In the genomic region with DNA sequence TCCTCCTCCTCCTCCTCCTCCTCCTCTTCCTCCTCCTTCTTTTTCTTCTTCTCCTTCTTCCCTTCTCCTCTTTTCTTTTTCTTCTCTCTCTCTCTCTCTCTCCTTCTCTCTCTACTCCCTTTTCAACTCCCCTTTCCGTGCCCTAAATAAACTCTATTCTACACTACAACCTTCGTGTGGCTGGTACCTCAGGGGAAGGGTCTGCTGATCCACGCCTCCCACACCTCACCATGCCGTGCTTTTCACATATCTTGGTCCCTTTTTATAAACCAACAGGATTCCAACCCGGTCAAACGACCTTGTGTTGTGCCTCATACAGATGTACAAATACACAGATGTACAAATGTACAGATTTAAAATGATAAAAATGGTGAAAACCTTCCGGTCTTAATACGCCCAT, we compare ENCODE assay signal across 8 mouse cellular contexts. TPM values are rescaled to one million over a fixed set of nuclear protein-coding genes. Genes with fewer than 3 reads are reported as not detected.
DNase-seq lines count a peak whose midpoint lies in the region; ATAC-seq lines count a peak whose summit lies in the region.

No protein-coding gene starts in this region.

- H3K4me2 ChIP-seq in forebrain, embryonic 11.5 days (ENCODE audit: low read depth, low read length, severe bottlenecking) = peak overlapping the region; percentile 78
- H3K4me2 ChIP-seq in neural tube, embryonic 15.5 days = peak overlapping the region; percentile 84

- DNase-seq in forebrain, embryonic 11.5 days (ENCODE audit: low spot score) = no peak
- no peak for DNase-seq in limb, embryonic 10.5 days (ENCODE audit: low spot score)
- DNase-seq in layer of hippocampus, postnatal 25 days (ENCODE audit: extremely low spot score in 1 of 2, low spot score in 1 of 2) = no peak
- DNase-seq in kidney, postnatal 25 days = no peak
- DNase-seq in left cerebral cortex, adult 9 months (ENCODE audit: low spot score in 2 of 2) = no peak

- H3K27me3 ChIP-seq in megakaryocyte, embryonic 14.5 days (replicated peaks) = peaks cover 23% of the 10 kb centered on the region
- H3K27me3 ChIP-seq in forebrain, embryonic 11.5 days (ENCODE audit: control insufficient read depth, insufficient read depth, low read length) = peaks cover 41% of the 10 kb centered on the region
- H3K27me3 ChIP-seq in limb, embryonic 10.5 days (ENCODE audit: low read depth, poor library complexity, severe bottlenecking) = peaks cover 46% of the 10 kb centered on the region
- peaks cover 44% of the 10 kb centered on the region for H3K27me3 ChIP-seq in neural tube, embryonic 15.5 days (replicated peaks)

- H3K36me3 ChIP-seq in megakaryocyte, embryonic 14.5 days (replicated peaks; ENCODE audit: low read length) = peaks cover 26% of the 10 kb centered on the region
- H3K36me3 ChIP-seq in forebrain, embryonic 11.5 days (ENCODE audit: control insufficient read depth, insufficient read depth, low read length) = no peaks in the 10 kb centered on the region
- H3K36me3 ChIP-seq in limb, embryonic 10.5 days = peaks cover 20% of the 10 kb centered on the region
- H3K36me3 ChIP-seq in neural tube, embryonic 15.5 days = peaks cover 15% of the 10 kb centered on the region

- H3K9me3 ChIP-seq in megakaryocyte, embryonic 14.5 days = no peaks in the 10 kb centered on the region
- H3K9me3 ChIP-seq in forebrain, embryonic 11.5 days (ENCODE audit: control insufficient read depth, low read length) = no peaks in the 10 kb centered on the region
- H3K9me3 ChIP-seq in limb, embryonic 10.5 days (replicated peaks) = no peaks in the 10 kb centered on the region
- H3K9me3 ChIP-seq in neural tube, embryonic 15.5 days (replicated peaks) = no peaks in the 10 kb centered on the region

- H3K9ac ChIP-seq in forebrain, embryonic 11.5 days (ENCODE audit: low read length) = peak overlapping the region; percentile 45; the same call in 1 of the 2 replicates
- H3K9ac ChIP-seq in neural tube, embryonic 15.5 days (replicated peaks) = peak overlapping the region; percentile 47; the same call in 1 of the 2 replicates

- H3K4me3 ChIP-seq in megakaryocyte, embryonic 14.5 days (replicated peaks) = peak overlapping the region; percentile 99
- peak overlapping the region; percentile 94 for H3K4me3 ChIP-seq in forebrain, embryonic 11.5 days (ENCODE audit: low read depth, low read length)
- H3K4me3 ChIP-seq in limb, embryonic 10.5 days = peak overlapping the region; percentile 100
- H3K4me3 ChIP-seq in neural tube, embryonic 15.5 days (replicated peaks) = peak overlapping the region; percentile 93

- no peak overlapping the region for H3K27ac ChIP-seq in forebrain, embryonic 11.5 days (ENCODE audit: low read depth, low read length)
- peak overlapping the region; percentile 93; the same call in 1 of the 2 replicates for H3K27ac ChIP-seq in limb, embryonic 10.5 days
- H3K27ac ChIP-seq in neural tube, embryonic 15.5 days (replicated peaks) = peak overlapping the region; percentile 45; the same call in 1 of the 2 replicates

- WGBS in forebrain, embryonic 11.5 days = 19% methylated on average over 8 of the region's 8 CpGs
- WGBS in limb, embryonic 10.5 days = 22% methylated on average over 8 of the region's 8 CpGs
- WGBS in neural tube, embryonic 15.5 days = 17% methylated on average over 8 of the region's 8 CpGs

- ATAC-seq in megakaryocyte, adult 5-6 weeks (ENCODE audit: poor library complexity, severe bottlenecking) = no peak; the same call in 1 of the 2 replicates
- no peak for ATAC-seq in forebrain, embryonic 11.5 days (replicated peaks; ENCODE audit: low FRiP score)
- no peak for ATAC-seq in neural tube, embryonic 15.5 days (ENCODE audit: low FRiP score)

- H3K4me1 ChIP-seq in megakaryocyte, embryonic 14.5 days = peaks cover 53% of the 10 kb centered on the region
- H3K4me1 ChIP-seq in forebrain, embryonic 11.5 days (replicated peaks; ENCODE audit: control insufficient read depth, insufficient read depth, low read length) = peaks cover 20% of the 10 kb centered on the region
- H3K4me1 ChIP-seq in limb, embryonic 10.5 days = peaks cover 54% of the 10 kb centered on the region
- peaks cover 41% of the 10 kb centered on the region for H3K4me1 ChIP-seq in neural tube, embryonic 15.5 days

RNA-seq across cellular contexts. Expression of a gene that starts 0.7 kb away (rescaled TPM):
- 5.8 and 20.7 TPM in 2 replicates for polyA plus RNA-seq in megakaryocyte, embryonic 14.5 days (2012; ENCODE audit: insufficient read depth, low replicate concordance)
- total RNA-seq in megakaryocyte, adult 5-6 weeks (2015) = 8.7 and 9.3 TPM in 2 replicates
- total RNA-seq in megakaryocyte, adult 5-6 weeks (2017) = 9.7 and 11.9 TPM in 2 replicates
- polyA plus RNA-seq in forebrain, embryonic 11.5 days (2014; fragmentation: Nextera tagmentation; extraction: Ambion mirVana) = 22.1 and 23.6 TPM in 2 replicates
- 31.4 and 33.9 TPM in 2 replicates for polyA plus RNA-seq in limb, embryonic 10.5 days (2016; fragmentation: Nextera tagmentation; extraction: Ambion mirVana)
- 20.0 and 21.1 TPM in 2 replicates for polyA plus RNA-seq in neural tube, embryonic 15.5 days (2015; fragmentation: Nextera tagmentation; extraction: Ambion mirVana)
- total RNA-seq in layer of hippocampus, postnatal 25 days (2021) = 10 to 100 TPM; 38.9 to 45.1 TPM

RNA-seq across cellular contexts. Expression of a gene that starts 4.9 kb away (rescaled TPM):
- polyA plus RNA-seq in megakaryocyte, embryonic 14.5 days (2012; ENCODE audit: insufficient read depth, low replicate concordance) = not detected in 2 replicates
- not detected in 2 replicates for total RNA-seq in megakaryocyte, adult 5-6 weeks (2015)
- not detected in 2 replicates for total RNA-seq in megakaryocyte, adult 5-6 weeks (2017)
- polyA plus RNA-seq in forebrain, embryonic 11.5 days (2014; fragmentation: Nextera tagmentation; extraction: Ambion mirVana) = 0.53 and 1.0 TPM in 2 replicates
- not detected in 2 replicates for polyA plus RNA-seq in limb, embryonic 10.5 days (2016; fragmentation: Nextera tagmentation; extraction: Ambion mirVana)
- 0.19 and 0.29 TPM in 2 replicates for polyA plus RNA-seq in neural tube, embryonic 15.5 days (2015; fragmentation: Nextera tagmentation; extraction: Ambion mirVana)
- total RNA-seq in layer of hippocampus, postnatal 25 days (2021) = not detected

RNA-seq across cellular contexts. Expression of a gene that starts 22.3 kb away (rescaled TPM):
- polyA plus RNA-seq in megakaryocyte, embryonic 14.5 days (2012; ENCODE audit: insufficient read depth, low replicate concordance) = 0.11 TPM in 1 of 2 replicates, not detected in the other
- total RNA-seq in megakaryocyte, adult 5-6 weeks (2015) = not detected in 2 replicates
- total RNA-seq in megakaryocyte, adult 5-6 weeks (2017) = 0.04 and 1.7 TPM in 2 replicates
- 6.1 and 6.6 TPM in 2 replicates for polyA plus RNA-seq in forebrain, embryonic 11.5 days (2014; fragmentation: Nextera tagmentation; extraction: Ambion mirVana)
- 1.4 and 3.0 TPM in 2 replicates for polyA plus RNA-seq in limb, embryonic 10.5 days (2016; fragmentation: Nextera tagmentation; extraction: Ambion mirVana)
- 17.7 and 20.8 TPM in 2 replicates for polyA plus RNA-seq in neural tube, embryonic 15.5 days (2015; fragmentation: Nextera tagmentation; extraction: Ambion mirVana)
- 1 to 10 TPM; 5.4 to 6.0 TPM for total RNA-seq in layer of hippocampus, postnatal 25 days (2021)

RNA-seq across cellular contexts. Expression of a gene that starts 22.4 kb away (rescaled TPM):
- polyA plus RNA-seq in megakaryocyte, embryonic 14.5 days (2012; ENCODE audit: insufficient read depth, low replicate concordance) = 1.8 and 3.8 TPM in 2 replicates
- not detected in 2 replicates for total RNA-seq in megakaryocyte, adult 5-6 weeks (2015)
- total RNA-seq in megakaryocyte, adult 5-6 weeks (2017) = not detected in 2 replicates
- 0.60 and 1.2 TPM in 2 replicates for polyA plus RNA-seq in forebrain, embryonic 11.5 days (2014; fragmentation: Nextera tagmentation; extraction: Ambion mirVana)
- polyA plus RNA-seq in limb, embryonic 10.5 days (2016; fragmentation: Nextera tagmentation; extraction: Ambion mirVana) = 0.70 and 1.1 TPM in 2 replicates
- 7.8 and 12.4 TPM in 2 replicates for polyA plus RNA-seq in neural tube, embryonic 15.5 days (2015; fragmentation: Nextera tagmentation; extraction: Ambion mirVana)
- 1 to 10 TPM; 2.6 to 5.8 TPM for total RNA-seq in layer of hippocampus, postnatal 25 days (2021)

RNA-seq across cellular contexts. Expression of a gene that starts 29.2 kb away (rescaled TPM):
- 2.6 and 82.5 TPM in 2 replicates for polyA plus RNA-seq in megakaryocyte, embryonic 14.5 days (2012; ENCODE audit: insufficient read depth, low replicate concordance)
- 968 and 1,019 TPM in 2 replicates for total RNA-seq in megakaryocyte, adult 5-6 weeks (2015)
- total RNA-seq in megakaryocyte, adult 5-6 weeks (2017) = 2,015 and 2,172 TPM in 2 replicates
- 310 and 360 TPM in 2 replicates for polyA plus RNA-seq in forebrain, embryonic 11.5 days (2014; fragmentation: Nextera tagmentation; extraction: Ambion mirVana)
- polyA plus RNA-seq in limb, embryonic 10.5 days (2016; fragmentation: Nextera tagmentation; extraction: Ambion mirVana) = 352 and 417 TPM in 2 replicates
- 148 and 190 TPM in 2 replicates for polyA plus RNA-seq in neural tube, embryonic 15.5 days (2015; fragmentation: Nextera tagmentation; extraction: Ambion mirVana)
- 100 to 1,000 TPM; 200 to 205 TPM for total RNA-seq in layer of hippocampus, postnatal 25 days (2021)
